8 mouse cellular contexts compared by ENCODE assay signal in genomic region chr19:47356188-47356857, GRCm38 (mm10).
DNase-seq lines count a peak whose midpoint lies in the region; ATAC-seq lines count a peak whose summit lies in the region.

No protein-coding gene starts in this region.

- peaks cover 10% of the 10 kb centered on the region for H3K4me1 ChIP-seq in limb, embryonic 13.5 days
- H3K4me1 ChIP-seq in midbrain, embryonic 15.5 days: no peaks in the 10 kb centered on the region

- WGBS in limb, embryonic 13.5 days: 20% methylated on average over 6 of the region's 6 CpGs
- WGBS in midbrain, embryonic 15.5 days: 15% methylated on average over 5 of the region's 6 CpGs

- H3K27ac ChIP-seq in limb, embryonic 13.5 days: no peak overlapping the region
- no peak overlapping the region for H3K27ac ChIP-seq in midbrain, embryonic 15.5 days

- peak; percentile 89 for DNase-seq in 3T3-L1 (ENCODE audit: low read depth, low spot score)
- DNase-seq in adrenal gland, adult 2 months: peak; percentile 72
- peak; percentile 86 for DNase-seq in embryo, embryonic 11 days
- peak; percentile 78 to 94 for DNase-seq in heart, adult 18-20 months
- peak; percentile 51 to 84 for DNase-seq in kidney, adult 8-10 months
- peak; percentile 52 to 78 for DNase-seq in spleen, postnatal 14 days (ENCODE audit: low spot score in 2 of 2)

- H3K9me3 ChIP-seq in limb, embryonic 13.5 days: 0 out of 2 replicates have a peak, but pooled peaks cover 3% of the 10 kb centered on the region
- H3K9me3 ChIP-seq in midbrain, embryonic 15.5 days: no peaks in the 10 kb centered on the region

- peak; percentile 62 for ATAC-seq in limb, embryonic 13.5 days (ENCODE audit: low FRiP score, low read depth)
- peak; percentile 68 for ATAC-seq in midbrain, embryonic 15.5 days (replicated peaks)

- H3K36me3 ChIP-seq in limb, embryonic 13.5 days: peaks cover 8% of the 10 kb centered on the region
- H3K36me3 ChIP-seq in midbrain, embryonic 15.5 days (replicated peaks): no peaks in the 10 kb centered on the region

- H3K27me3 ChIP-seq in limb, embryonic 13.5 days: no peaks in the 10 kb centered on the region
- no peaks in the 10 kb centered on the region for H3K27me3 ChIP-seq in midbrain, embryonic 15.5 days (replicated peaks)

- no peak overlapping the region for H3K4me2 ChIP-seq in limb, embryonic 13.5 days (replicated peaks)
- H3K4me2 ChIP-seq in midbrain, embryonic 15.5 days: 0 out of 2 replicates have a peak overlapping the region, but pooled peaks have one; percentile 1

- H3K4me3 ChIP-seq in limb, embryonic 13.5 days: no peak overlapping the region
- no peak overlapping the region for H3K4me3 ChIP-seq in midbrain, embryonic 15.5 days

- H3K9ac ChIP-seq in limb, embryonic 13.5 days: no peak overlapping the region
- H3K9ac ChIP-seq in midbrain, embryonic 15.5 days: no peak overlapping the region
